Mouse (Mus musculus) lung, embryonic 14.5 days (tissue): Measurements from ENCODE around the gene Cd164. TPM values are rescaled to one million over a fixed set of nuclear protein-coding genes. Genes with fewer than 3 reads are reported as not detected.
A peak's percentile ranks its signal among the peaks of the same experiment; 100 is the strongest.

Experiments
- ATAC-seq: fragments of 200-750 bp; cut with Nextera tagmentation; 2 replicates; pipeline ENCODE4 v1.8.0; 2017; ENCODE audit warnings: mild to moderate bottlenecking, moderate TSS enrichment, moderate library complexity; ENCODE audit not compliant: insufficient read depth
- DNase-seq: peaks from one replicate; pipeline ENCODE4 v3.0.0-alpha.2; 2015
- H3K27ac ChIP-seq: fragments of 300-500 bp; sonication (generic); 2 replicates; pipeline ENCODE4 v1.5.1; 2014; ENCODE audit warnings: low read depth, mild to moderate bottlenecking, moderate library complexity
- H3K27me3 ChIP-seq: fragments of 300-500 bp; sonication (generic); 2 replicates; pipeline ENCODE4 v1.6.1; 2014; ENCODE audit warnings: low read length, control low read depth; ENCODE audit not compliant: insufficient read depth
- H3K36me3 ChIP-seq: fragments of 300-500 bp; sonication (generic); 2 replicates; pipeline ENCODE4 v1.6.1; 2014; ENCODE audit warnings: control low read depth; ENCODE audit not compliant: insufficient read depth
- H3K4me1 ChIP-seq: fragments of 300-500 bp; sonication (generic); 2 replicates; pipeline ENCODE4 v1.6.1; 2014; ENCODE audit warnings: antibody characterized with exemption, control low read depth; ENCODE audit not compliant: insufficient read depth
- H3K4me2 ChIP-seq: fragments of 300-500 bp; sonication (generic); 2 replicates; pipeline ENCODE4 v1.6.1; 2014; ENCODE audit warnings: mild to moderate bottlenecking
- H3K4me3 ChIP-seq: fragments of 300-500 bp; sonication (generic); 2 replicates; pipeline ENCODE4 v1.5.1; 2014; ENCODE audit warnings: low read depth, low read length
- H3K9ac ChIP-seq: fragments of 300-500 bp; sonication (generic); 2 replicates; pipeline ENCODE4 v1.6.1; 2014
- H3K9me3 ChIP-seq: fragments of 300-500 bp; sonication (generic); 2 replicates; pipeline ENCODE4 v1.6.1; 2016; ENCODE audit warnings: low read depth, low read length, control low read depth
- CTCF ChIP-seq: IDR thresholded peaks from 2 replicates; pipeline ENCODE4 v1.5.1; 2016; ENCODE audit warnings: antibody characterized with exemption, low read depth
- WGBS: fragments of 180-500 bp; shearing (Covaris S2); extraction: QIAGEN DNeasy Blood & Tissue Kit; methylation state at CpG from one replicate; pipeline ENCODE4 v1.1.7; 2014; 5-methylcytosine and 5-hydroxymethylcytosine counted together
- polyA plus RNA-seq: library from polyadenylated mRNA; unstranded; fragments of >200 nt; fragmentation: Nextera tagmentation; extraction: Ambion mirVana; gene quantifications from 2 replicates; pipeline ENCODE4 v1.2.1, GENCODE M21; 2014

The Cd164 gene
- polyA plus RNA-seq, 1 experiment from 2014 or later, result 196 TPM

DNA sequence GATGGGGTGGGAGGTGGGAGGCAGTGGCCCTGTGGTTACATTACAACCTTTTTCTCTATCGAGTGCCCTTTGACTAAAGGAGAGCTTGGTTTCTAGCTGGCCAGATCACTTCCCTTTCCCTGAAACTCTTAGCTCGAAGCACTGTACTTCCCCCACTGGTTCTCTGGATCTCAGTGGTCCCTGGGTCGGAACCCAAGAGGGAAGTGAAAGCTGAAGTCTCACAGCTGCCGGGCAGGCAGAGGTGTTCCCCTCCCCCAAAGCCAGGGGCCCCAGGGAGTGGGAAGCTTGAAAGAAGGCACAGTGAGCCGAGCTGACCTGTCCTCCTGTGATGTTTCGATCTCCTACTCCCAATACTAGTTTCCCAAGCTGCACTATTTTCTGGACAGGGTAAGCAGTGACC, 54.0 kb downstream of the Cd164 start:
- Histone ChIP-seq H3K4me1 (peaks cover 15% of the 10 kb centered on the region), H3K4me2 (peak overlapping the region; percentile 28; the same call in 1 of the 2 replicates), H3K9me3 (no peaks in the 10 kb centered on the region), H3K27ac (peak overlapping the region; percentile 54), H3K9ac (no peak overlapping the region), H3K36me3 (no peaks in the 10 kb centered on the region), H3K4me3 (no peak overlapping the region), H3K27me3 (no peaks in the 10 kb centered on the region)
- peak; percentile 67 for ATAC-seq
- 7% methylated on average over 6 of the region's 6 CpGs for WGBS
- no peak for TF ChIP-seq CTCF
- DNase-seq, result peak; percentile 83

- no peak overlapping the region for H3K27ac ChIP-seq
- DNase-seq (no peak), ATAC-seq (no peak)
- no peak for TF ChIP-seq CTCF
- no peak overlapping the region for H3K4me2 ChIP-seq
- H3K9me3 ChIP-seq, result no peaks in the 10 kb centered on the region
- peaks cover 15% of the 10 kb centered on the region for H3K4me1 ChIP-seq
- H3K4me3 ChIP-seq, result no peak overlapping the region
- H3K36me3 ChIP-seq, result no peaks in the 10 kb centered on the region
- H3K27me3 ChIP-seq, result no peaks in the 10 kb centered on the region
- WGBS, result 53% methylated on average over 8 of the region's 8 CpGs
- H3K9ac ChIP-seq, result no peak overlapping the region
These were observed 56.5 kb downstream of the Cd164 start for GRCm38 (mm10) chr10:41575451-41576327.

DNA sequence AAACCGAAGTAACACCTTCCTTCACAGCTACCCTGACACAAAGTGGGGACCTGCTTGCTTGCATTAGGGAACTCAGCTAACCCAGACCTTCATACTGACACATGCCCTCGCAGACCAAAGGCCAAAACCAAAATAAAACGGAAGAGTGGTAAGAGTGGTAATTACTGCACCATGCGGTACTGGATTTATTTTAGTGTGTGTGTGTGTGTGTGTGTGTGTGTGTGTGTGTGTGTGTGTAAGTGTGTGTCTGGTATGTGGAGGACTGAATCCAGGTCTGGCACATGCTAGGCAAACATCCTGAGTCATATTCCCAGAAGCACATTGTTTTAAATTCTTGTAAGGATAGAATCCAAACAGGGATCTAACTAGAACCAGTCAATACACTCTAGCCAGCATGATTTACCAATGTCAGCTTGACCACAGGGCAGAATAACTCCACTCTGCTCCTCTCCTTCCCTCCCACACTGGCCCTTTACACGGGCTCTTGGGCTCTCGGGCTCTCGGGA, 57.2 kb downstream of the Cd164 start:
- Histone ChIP-seq H3K27me3 (no peaks in the 10 kb centered on the region), H3K9ac (no peak overlapping the region), H3K4me3 (no peak overlapping the region), H3K9me3 (no peaks in the 10 kb centered on the region), H3K4me1 (peaks cover 15% of the 10 kb centered on the region), H3K27ac (no peak overlapping the region), H3K4me2 (no peak overlapping the region), H3K36me3 (no peaks in the 10 kb centered on the region)
- ATAC-seq (no peak), DNase-seq (no peak)
- 75% methylated on average over 7 of the region's 7 CpGs for WGBS
- no peak for TF ChIP-seq CTCF

DNA sequence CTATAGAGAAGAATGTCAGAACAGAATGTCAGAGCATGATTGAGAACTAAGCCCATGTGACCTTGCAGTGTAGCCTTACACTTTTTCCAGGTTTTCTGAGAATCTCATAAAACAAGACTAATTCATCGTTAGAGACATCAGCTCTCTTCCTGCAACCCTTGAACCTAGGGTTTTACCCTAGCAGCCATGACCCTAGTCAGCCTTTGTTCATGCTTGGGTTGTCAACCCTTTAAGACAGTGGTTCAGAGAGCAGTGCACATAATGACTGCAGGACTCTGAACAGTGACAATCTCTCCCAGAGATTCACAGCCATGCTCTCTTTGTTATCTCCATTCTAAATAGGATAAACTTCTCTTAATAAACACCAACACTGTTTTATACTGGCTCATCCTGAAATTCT, 59.3 kb downstream of the Cd164 start:
- ATAC-seq (no peak), DNase-seq (no peak)
- no peak overlapping the region for H3K4me3 ChIP-seq
- no peaks in the 10 kb centered on the region for H3K9me3 ChIP-seq
- no peak overlapping the region for H3K4me2 ChIP-seq
- H3K4me1 ChIP-seq, result peaks cover 8% of the 10 kb centered on the region; the same call in 1 of the 2 replicates
- no peaks in the 10 kb centered on the region for H3K36me3 ChIP-seq
- 69% methylated on average over 1 of the region's 1 CpGs for WGBS
- no peak overlapping the region for H3K27ac ChIP-seq
- H3K9ac ChIP-seq, result no peak overlapping the region
- TF ChIP-seq CTCF, result no peak
- H3K27me3 ChIP-seq, result no peaks in the 10 kb centered on the region

DNA sequence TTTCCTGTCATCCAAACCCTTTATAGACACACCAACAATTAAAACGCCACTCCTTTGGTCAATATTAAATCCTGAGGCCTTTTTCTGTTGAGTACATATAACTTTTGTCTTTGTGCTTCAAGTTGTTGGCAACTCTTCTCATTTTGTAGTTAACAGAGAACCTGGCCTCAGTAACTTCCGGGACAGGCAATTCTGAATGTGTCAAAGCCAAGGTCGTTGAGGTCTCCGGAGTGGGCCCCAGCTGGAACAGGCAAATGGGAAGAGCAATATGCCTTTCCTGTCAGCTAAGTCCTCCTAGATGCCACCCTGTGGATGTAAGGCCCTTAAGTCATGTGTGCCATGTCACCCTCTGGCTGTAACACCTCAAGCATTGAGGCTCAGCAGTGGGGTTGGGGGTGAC, 61.2 kb downstream of the Cd164 start:
- no peaks in the 10 kb centered on the region for H3K27me3 ChIP-seq
- no peaks in the 10 kb centered on the region for H3K36me3 ChIP-seq
- no peaks in the 10 kb centered on the region for H3K9me3 ChIP-seq
- DNase-seq (no peak), ATAC-seq (no peak)
- H3K4me2 ChIP-seq, result no peak overlapping the region
- H3K27ac ChIP-seq, result no peak overlapping the region
- H3K4me3 ChIP-seq, result no peak overlapping the region
- TF ChIP-seq CTCF, result no peak
- H3K9ac ChIP-seq, result no peak overlapping the region
- 62% methylated on average over 4 of the region's 4 CpGs for WGBS
- H3K4me1 ChIP-seq, result 0 out of 2 replicates have a peak, but pooled peaks cover 3% of the 10 kb centered on the region

Other genes starting within 250 kb of the Cd164 start
- 16.4 and 17.9 TPM in 2 replicates for gene Fig4, start 216.2 kb upstream of the Cd164 start, polyA plus RNA-seq
- gene Ak9, start 215.4 kb upstream of the Cd164 start, polyA plus RNA-seq, result not detected in 2 replicates
- gene Zbtb24, start 69.0 kb upstream of the Cd164 start, polyA plus RNA-seq, result 17.1 and 19.2 TPM in 2 replicates
- gene Mical1, start 43.1 kb upstream of the Cd164 start, polyA plus RNA-seq, result 75.1 and 78.7 TPM in 2 replicates
- 61.4 and 62.4 TPM in 2 replicates for gene Smpd2, start 29.0 kb upstream of the Cd164 start, polyA plus RNA-seq
- 0.73 and 1.2 TPM in 2 replicates for gene Ppil6, start 29.0 kb upstream of the Cd164 start, polyA plus RNA-seq
- gene Ccdc162, start 197.2 kb downstream of the Cd164 start, polyA plus RNA-seq, result 0.20 and 0.32 TPM in 2 replicates